Mouse (Mus musculus) E14TG2a.4 (cell line): ENCODE results near the gene Olfr187.
"Not testable (repeated sequence)": the region's sequence is repeated elsewhere in the genome, so short reads cannot be mapped to it uniquely, and the experiment has no call there.

Experiments
- H3K27me3 ChIP-seq: 2 replicates; pipeline ENCODE4 v1.6.1; 2014; ENCODE audit warnings: low read length, control low read depth; ENCODE audit not compliant: insufficient read depth
- H3K36me3 ChIP-seq: 2 replicates; pipeline ENCODE4 v1.6.1; 2014; ENCODE audit warnings: low read length, control low read depth; ENCODE audit not compliant: insufficient read depth
- H3K4me1 ChIP-seq: replicated peaks from 2 replicates; pipeline ENCODE4 v1.6.1; 2014; ENCODE audit warnings: low read depth, low read length, control low read depth
- H3K4me3 ChIP-seq: replicated peaks from 2 replicates; pipeline ENCODE4 v1.5.1; 2014; ENCODE audit warnings: mild to moderate bottlenecking, low read length
- H3K9me3 ChIP-seq: 2 replicates; pipeline ENCODE4 v1.6.1; 2014; ENCODE audit warnings: low read length, control low read depth
- CTCF ChIP-seq: conservative IDR thresholded peaks from 2 replicates; pipeline ENCODE4 v1.5.1; 2014; ENCODE audit warnings: low read length
- NANOG ChIP-seq: IDR thresholded peaks from 2 replicates; pipeline ENCODE4 v1.6.1; 2014; ENCODE audit warnings: borderline replicate concordance, low read length, mixed read lengths
- POU5F1 ChIP-seq: IDR thresholded peaks from 2 replicates; pipeline ENCODE4 v1.6.1; 2014; ENCODE audit warnings: low read length, borderline replicate concordance

Olfr187 gene

DNA sequence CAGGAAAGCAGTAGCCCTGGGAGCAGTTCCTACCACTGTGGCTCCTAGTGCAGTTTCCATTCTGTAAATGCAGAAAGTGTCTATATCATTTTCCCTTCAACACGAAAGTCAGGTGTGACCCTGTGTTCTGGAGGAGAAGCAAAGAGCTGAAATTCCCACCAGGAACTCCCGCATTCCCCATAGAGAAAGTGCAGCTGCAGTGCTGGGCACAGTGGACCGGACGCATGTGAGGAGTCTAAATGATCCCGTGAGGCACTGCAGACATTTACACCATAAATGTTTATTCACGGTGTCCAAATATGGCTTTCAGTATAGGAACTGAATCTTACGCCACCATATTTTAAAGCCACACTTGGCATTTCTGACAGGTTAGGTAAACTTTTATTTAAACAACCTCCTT lies at the start of gene Olfr187:
TSS of gene Olfr187 (minus strand) at position 58 of the 400 bp plus-strand sequence.
- Histone ChIP-seq H3K36me3 (no peaks in the 10 kb centered on the region), H3K4me1 (no peaks in the 10 kb centered on the region)
- TF ChIP-seq NANOG (no peak), CTCF (no peak), POU5F1 (no peak)

GRCm38 (mm10) chr16:59081113-59081512 lies 41.5 kb upstream of the Olfr187 start:
- H3K27me3 ChIP-seq, H3K36me3 ChIP-seq, H3K4me1 ChIP-seq, H3K4me3 ChIP-seq, H3K9me3 ChIP-seq: not testable (repeated sequence)

More for the DNA sequence above, at the start of gene Olfr187:
- Histone ChIP-seq H3K9me3 (no peaks in the 10 kb centered on the region), H3K4me3 (no peak within 1 kb of the TSS), H3K27me3 (no peaks in the 10 kb centered on the region)

DNA sequence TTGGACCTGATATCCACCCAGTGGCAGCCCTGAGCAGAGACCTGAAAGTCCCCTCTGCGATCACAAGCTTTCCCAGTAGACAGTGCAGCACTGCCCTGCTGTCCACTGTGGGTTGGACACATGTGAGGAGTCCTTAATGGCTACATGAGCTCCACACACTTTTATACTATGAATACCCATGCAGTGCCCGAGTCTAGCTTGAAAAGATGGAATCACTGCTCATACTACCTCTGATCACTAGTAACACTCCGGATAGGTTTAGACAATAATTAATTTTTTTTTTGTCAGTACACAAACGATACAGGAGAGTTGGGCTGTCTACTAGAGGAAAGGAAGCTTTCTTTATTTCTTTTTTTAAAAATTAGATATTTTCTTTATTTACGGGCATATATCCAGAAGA lies 38.3 kb upstream of the Olfr187 start, which contains the start of gene Olfr190:
TSS of gene Olfr190 (minus strand) at position 101 of the 400 bp plus-strand sequence.
- no peak within 1 kb of the TSS for H3K4me3 ChIP-seq
- TF ChIP-seq NANOG (no peak), POU5F1 (no peak), CTCF (no peak)
- H3K9me3 ChIP-seq: no peaks in the 10 kb centered on the region
- no peaks in the 10 kb centered on the region for H3K4me1 ChIP-seq
- no peaks in the 10 kb centered on the region for H3K27me3 ChIP-seq
- H3K36me3 ChIP-seq: no peaks in the 10 kb centered on the region

DNA sequence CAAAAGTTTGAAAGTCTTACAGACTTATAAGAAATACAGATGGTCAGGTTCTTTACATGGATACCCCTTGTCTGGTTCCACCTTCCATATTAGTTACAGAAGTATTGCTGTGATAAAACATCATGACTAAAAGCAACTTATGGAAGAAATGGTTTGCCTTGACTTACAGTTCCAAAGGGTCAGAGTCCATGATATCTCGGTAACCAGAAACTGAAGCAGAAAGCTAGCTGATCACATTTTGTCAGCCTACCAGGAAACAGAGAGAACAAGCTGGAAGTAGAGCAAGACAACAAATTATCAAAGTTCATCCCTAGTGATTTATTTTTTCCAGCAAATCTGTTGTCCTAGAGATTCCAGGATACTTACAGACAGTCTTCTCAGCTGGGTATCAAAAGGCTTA lies 34.0 kb upstream of the Olfr187 start:
- Histone ChIP-seq H3K4me3 (no peak overlapping the region), H3K27me3 (no peaks in the 10 kb centered on the region), H3K4me1 (no peaks in the 10 kb centered on the region), H3K9me3 (no peaks in the 10 kb centered on the region), H3K36me3 (no peaks in the 10 kb centered on the region)
- TF ChIP-seq CTCF (no peak), NANOG (no peak), POU5F1 (no peak)

DNA sequence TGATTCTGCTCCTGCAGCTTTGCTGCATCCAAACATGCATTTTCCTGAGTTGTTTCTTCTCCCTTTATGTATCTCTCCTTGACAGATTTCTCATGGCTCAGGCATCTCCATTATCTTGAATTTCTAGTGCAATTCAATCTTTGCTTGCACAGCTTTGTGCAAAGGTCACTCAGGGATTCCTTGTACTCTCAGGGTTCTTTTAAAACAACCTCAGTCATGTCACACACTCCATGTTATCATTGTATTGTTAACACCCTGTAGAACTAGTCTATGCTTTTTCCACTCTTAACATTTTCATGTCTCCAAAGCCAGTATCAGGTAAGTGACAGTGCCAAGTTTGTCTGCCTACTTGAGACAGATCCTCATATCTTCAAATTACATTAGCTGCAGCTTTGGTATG lies 32.2 kb upstream of the Olfr187 start:
- no peaks in the 10 kb centered on the region for H3K27me3 ChIP-seq
- H3K36me3 ChIP-seq: no peaks in the 10 kb centered on the region
- H3K9me3 ChIP-seq: no peaks in the 10 kb centered on the region
- no peak for TF ChIP-seq NANOG
- no peak for TF ChIP-seq CTCF
- TF ChIP-seq POU5F1: no peak
- no peak overlapping the region for H3K4me3 ChIP-seq
- H3K4me1 ChIP-seq: no peaks in the 10 kb centered on the region

DNA sequence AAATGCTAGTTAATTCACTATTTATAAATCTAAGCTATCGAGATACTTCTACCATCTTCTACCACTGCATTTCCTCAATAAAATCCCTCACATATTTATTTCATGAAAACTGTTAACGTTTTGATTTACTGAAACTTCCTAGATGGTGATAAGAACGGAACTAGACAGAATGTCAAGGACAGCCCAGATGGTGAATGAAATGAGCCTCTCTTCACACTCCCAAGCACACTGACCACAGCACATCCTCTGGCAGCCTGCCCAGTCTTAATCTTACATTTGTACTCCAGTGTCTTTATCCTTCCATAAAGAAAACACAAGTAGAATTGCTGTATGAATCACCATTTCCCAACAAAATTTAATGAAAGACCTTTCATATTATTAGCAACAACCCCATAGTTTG lies 22.8 kb upstream of the Olfr187 start:
- not testable (repeated sequence) for H3K9me3 ChIP-seq, H3K36me3 ChIP-seq, H3K27me3 ChIP-seq, H3K4me1 ChIP-seq, H3K4me3 ChIP-seq

DNA sequence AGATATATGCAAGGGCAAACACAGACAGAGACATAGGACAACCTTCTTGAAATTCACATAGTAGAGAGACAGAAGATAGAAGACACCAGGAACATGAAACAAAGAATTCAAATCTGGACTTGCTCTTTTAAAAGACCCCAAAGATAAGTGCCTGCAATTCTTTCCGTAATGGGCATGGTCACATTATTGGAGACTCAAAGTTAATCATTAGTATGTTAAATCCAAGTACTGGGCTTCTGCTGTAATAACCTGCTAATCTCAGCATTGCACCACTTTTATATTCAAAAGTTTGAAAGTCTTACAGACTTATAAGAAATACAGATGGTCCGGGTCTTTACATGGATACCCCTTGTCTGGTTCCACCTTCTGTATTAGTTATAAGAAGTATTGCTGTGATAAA lies 9.7 kb upstream of the Olfr187 start:
- H3K36me3 ChIP-seq, H3K4me1 ChIP-seq, H3K9me3 ChIP-seq, H3K27me3 ChIP-seq, H3K4me3 ChIP-seq: not testable (repeated sequence)

DNA sequence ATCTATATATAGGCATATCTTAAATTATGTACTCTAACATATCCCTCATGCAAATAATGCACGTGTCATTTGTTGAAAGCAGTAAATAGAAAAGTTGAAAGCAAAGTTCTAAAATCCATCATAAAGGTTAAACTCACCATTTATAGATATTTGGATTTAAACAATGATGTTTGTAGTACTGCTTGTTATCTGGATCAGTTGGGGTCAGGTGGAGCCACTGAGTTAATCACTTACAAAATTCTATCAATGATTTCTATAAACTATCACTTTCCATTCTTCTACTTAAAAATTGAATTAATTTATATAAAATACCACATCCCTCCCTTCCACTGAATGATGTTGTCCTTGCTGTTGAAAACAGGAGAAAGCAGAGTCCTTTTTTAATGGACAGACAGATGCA lies 9.3 kb upstream of the Olfr187 start:
- Histone ChIP-seq H3K27me3 (no peaks in the 10 kb centered on the region), H3K4me1 (no peaks in the 10 kb centered on the region), H3K4me3 (no peak overlapping the region), H3K36me3 (no peaks in the 10 kb centered on the region), H3K9me3 (no peaks in the 10 kb centered on the region)
- TF ChIP-seq POU5F1 (no peak), CTCF (no peak), NANOG (no peak)

DNA sequence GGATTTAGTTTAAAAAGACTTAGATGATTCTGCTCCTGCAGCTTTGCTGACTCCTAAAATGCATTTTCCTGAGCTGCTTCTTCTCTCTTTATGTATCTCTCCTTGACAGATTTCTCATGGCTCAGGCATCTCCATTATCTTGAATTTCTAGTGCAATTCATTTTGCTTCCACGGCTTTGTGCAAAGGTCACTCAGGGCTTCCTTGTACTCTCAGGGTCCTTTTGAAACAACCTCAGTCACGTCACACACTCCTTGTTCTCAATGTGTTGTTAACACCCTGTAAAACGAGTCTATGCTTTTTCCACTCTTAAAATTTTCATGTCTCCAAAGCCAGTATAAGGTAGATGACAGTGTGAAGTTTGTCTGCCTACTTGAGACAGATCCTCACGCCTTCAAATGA lies 8.0 kb upstream of the Olfr187 start:
- no peaks in the 10 kb centered on the region for H3K36me3 ChIP-seq
- H3K4me3 ChIP-seq: no peak overlapping the region
- no peak for TF ChIP-seq POU5F1
- no peak for TF ChIP-seq NANOG
- TF ChIP-seq CTCF: no peak
- H3K4me1 ChIP-seq: no peaks in the 10 kb centered on the region
- no peaks in the 10 kb centered on the region for H3K9me3 ChIP-seq
- no peaks in the 10 kb centered on the region for H3K27me3 ChIP-seq

DNA sequence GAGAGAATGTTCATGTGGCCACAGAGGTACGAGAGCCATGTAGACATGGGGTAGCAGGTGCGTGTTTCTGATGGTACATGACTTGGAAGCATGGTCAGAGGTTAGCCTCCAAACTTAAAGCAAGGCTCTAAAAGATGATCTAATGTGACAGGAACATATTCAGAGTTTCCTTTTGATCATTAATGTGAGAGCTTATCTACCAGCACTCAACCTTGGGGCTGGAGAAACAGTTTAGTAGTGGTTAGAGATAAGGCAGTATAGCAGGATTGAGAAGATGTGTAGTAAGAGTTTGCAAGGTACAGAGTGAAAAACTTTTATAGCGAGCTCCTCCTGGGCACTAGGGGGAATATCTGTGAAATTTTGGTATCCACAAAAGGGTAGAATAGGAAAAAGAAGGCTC lies 6.3 kb upstream of the Olfr187 start:
- no peak for TF ChIP-seq NANOG
- no peak for TF ChIP-seq POU5F1
- TF ChIP-seq CTCF: no peak
- no peaks in the 10 kb centered on the region for H3K4me1 ChIP-seq
- H3K9me3 ChIP-seq: no peaks in the 10 kb centered on the region
- H3K4me3 ChIP-seq: no peak overlapping the region
- H3K27me3 ChIP-seq: no peaks in the 10 kb centered on the region
- no peaks in the 10 kb centered on the region for H3K36me3 ChIP-seq
